Mouse (Mus musculus) neural tube, embryonic 11.5 days (tissue): Measurements from ENCODE around the gene Minos1. TPM values are rescaled to one million over a fixed set of nuclear protein-coding genes. Genes with fewer than 3 reads are reported as not detected.

ENCODE experiments used
- ATAC-seq: fragments of 200-750 bp; cut with Nextera tagmentation; 2 replicates; pipeline ENCODE4 v1.8.0; 2017; ENCODE audit warnings: moderate number of reproducible peaks, mild to moderate bottlenecking, moderate TSS enrichment, moderate library complexity; ENCODE audit not compliant: insufficient read depth, low FRiP score, low TSS enrichment
- DNase-seq: peaks from one replicate; pipeline ENCODE4 v3.0.0-alpha.2; 2015; ENCODE audit warnings: low spot score
- H3K27ac ChIP-seq: fragments of 300-500 bp; sonication (generic); 2 replicates; pipeline ENCODE4 v1.5.1; 2014; ENCODE audit warnings: low read depth, mild to moderate bottlenecking, low read length
- H3K27me3 ChIP-seq: fragments of 300-500 bp; sonication (generic); 2 replicates; pipeline ENCODE4 v1.6.1; 2014; ENCODE audit warnings: mild to moderate bottlenecking, low read length, mixed read lengths; ENCODE audit not compliant: control insufficient read depth, insufficient read depth
- H3K36me3 ChIP-seq: fragments of 300-500 bp; sonication (generic); 2 replicates; pipeline ENCODE4 v1.6.1; 2014; ENCODE audit warnings: mild to moderate bottlenecking, low read length, moderate library complexity, mixed read lengths; ENCODE audit not compliant: control insufficient read depth, insufficient read depth
- H3K4me1 ChIP-seq: fragments of 300-500 bp; sonication (generic); 2 replicates; pipeline ENCODE4 v1.6.1; 2014; ENCODE audit warnings: low read length, mixed read lengths; ENCODE audit not compliant: control insufficient read depth, insufficient read depth
- H3K4me2 ChIP-seq: fragments of 300-500 bp; sonication (generic); 2 replicates; pipeline ENCODE4 v1.6.1; 2014; ENCODE audit warnings: low read depth, mild to moderate bottlenecking, moderate library complexity
- H3K4me3 ChIP-seq: fragments of 300-500 bp; sonication (generic); 2 replicates; pipeline ENCODE4 v1.5.1; 2014; ENCODE audit warnings: low read depth, low read length
- H3K9ac ChIP-seq: fragments of 300-500 bp; sonication (generic); 2 replicates; pipeline ENCODE4 v1.6.1; 2014; ENCODE audit warnings: mild to moderate bottlenecking, low read length
- H3K9me3 ChIP-seq: fragments of 300-500 bp; sonication (generic); 2 replicates; pipeline ENCODE4 v1.6.1; 2016; ENCODE audit warnings: low read length; ENCODE audit not compliant: control insufficient read depth
- WGBS: fragments of 180-500 bp; shearing (Covaris S2); extraction: QIAGEN DNeasy Blood & Tissue Kit; methylation state at CpG from one replicate; pipeline ENCODE4 v1.1.7; 2014; 5-methylcytosine and 5-hydroxymethylcytosine counted together
- polyA plus RNA-seq: library from polyadenylated mRNA; unstranded; fragments of >200 nt; fragmentation: Nextera tagmentation; extraction: Ambion mirVana; gene quantifications from 2 replicates; pipeline ENCODE4 v1.2.1, GENCODE M21; 2014

Minos1 gene
- polyA plus RNA-seq, 1 experiment from 2014 or later: 397 TPM

- DNase-seq: no peak
- H3K9me3 ChIP-seq: no peaks in the 10 kb centered on the region
- no peaks in the 10 kb centered on the region for H3K27me3 ChIP-seq
- no peak overlapping the region for H3K27ac ChIP-seq
- no peaks in the 10 kb centered on the region for H3K36me3 ChIP-seq
- no peak overlapping the region for H3K4me3 ChIP-seq
- H3K4me1 ChIP-seq: no peaks in the 10 kb centered on the region
- no peak for ATAC-seq
- no peak overlapping the region for H3K4me2 ChIP-seq
- WGBS: 47% methylated on average over 9 of the region's 9 CpGs
- H3K9ac ChIP-seq: no peak overlapping the region; the same call in 1 of the 2 replicates
Measured at GRCm38 (mm10) chr4:139054300-139054923, 76.5 kb downstream of the Minos1 start.

- H3K36me3 ChIP-seq: no peaks in the 10 kb centered on the region
- WGBS: 23% methylated on average over 5 of the region's 5 CpGs
- no peaks in the 10 kb centered on the region for H3K4me1 ChIP-seq
- no peaks in the 10 kb centered on the region for H3K9me3 ChIP-seq
- H3K4me2 ChIP-seq: no peak overlapping the region
- H3K4me3 ChIP-seq: no peak overlapping the region
- no peak overlapping the region for H3K9ac ChIP-seq
- H3K27ac ChIP-seq: no peak overlapping the region
- ATAC-seq (no peak), DNase-seq (no peak)
- no peaks in the 10 kb centered on the region for H3K27me3 ChIP-seq
Measured at GRCm38 (mm10) chr4:139053391-139053790, 77.5 kb downstream of the Minos1 start.

GRCm38 (mm10) chr4:139052796-139053195, 78.1 kb downstream of the Minos1 start:
- Histone ChIP-seq H3K27ac (no peak overlapping the region), H3K9ac (no peak overlapping the region), H3K4me2 (no peak overlapping the region), H3K4me3 (no peak overlapping the region), H3K27me3 (no peaks in the 10 kb centered on the region), H3K9me3 (no peaks in the 10 kb centered on the region), H3K36me3 (no peaks in the 10 kb centered on the region), H3K4me1 (no peaks in the 10 kb centered on the region)
- 77% methylated on average over 7 of the region's 7 CpGs for WGBS
- DNase-seq (no peak), ATAC-seq (no peak)

Other genes starting within 250 kb of the Minos1 start
- 2.8 and 3.3 TPM in 2 replicates for gene Otud3, start 217.2 kb downstream of the Minos1 start, polyA plus RNA-seq
- not detected in 2 replicates for gene Rnf186, start 164.0 kb downstream of the Minos1 start, polyA plus RNA-seq
- 0.78 and 1.7 TPM in 2 replicates for gene Tmco4, start 158.2 kb downstream of the Minos1 start, polyA plus RNA-seq
- gene Htr6, start 55.5 kb downstream of the Minos1 start, polyA plus RNA-seq: 0.11 TPM in 1 of 2 replicates, not detected in the other
- gene Nbl1, start 38.1 kb downstream of the Minos1 start, polyA plus RNA-seq: 22.0 and 22.8 TPM in 2 replicates
- 263 and 269 TPM in 2 replicates for gene Capzb, start 61.8 kb upstream of the Minos1 start, polyA plus RNA-seq
- gene Pqlc2, start 179.6 kb upstream of the Minos1 start, polyA plus RNA-seq: 12.8 and 13.2 TPM in 2 replicates
- 73.1 and 73.8 TPM in 2 replicates for gene Akr7a5, start 179.6 kb upstream of the Minos1 start, polyA plus RNA-seq
- gene Mrto4, start 221.5 kb upstream of the Minos1 start, polyA plus RNA-seq: 125 and 128 TPM in 2 replicates
- 24.3 and 26.0 TPM in 2 replicates for gene Emc1, start 221.5 kb upstream of the Minos1 start, polyA plus RNA-seq
- gene Ubr4, start 221.5 kb upstream of the Minos1 start, polyA plus RNA-seq: 84.7 and 92.1 TPM in 2 replicates